Mouse (Mus musculus) lung, embryonic 15.5 days (tissue): ENCODE measurements around the gene Kcnj10. TPM values are rescaled to one million over a fixed set of nuclear protein-coding genes. Genes with fewer than 3 reads are reported as not detected.

Experiments
- ATAC-seq: fragments of 200-750 bp; cut with Nextera tagmentation; 2 replicates; pipeline ENCODE4 v1.8.0; 2017; ENCODE audit warnings: moderate number of reproducible peaks, borderline replicate concordance; ENCODE audit not compliant: low FRiP score, low TSS enrichment; ENCODE audit errors: extremely low read depth
- H3K27ac ChIP-seq: fragments of 300-500 bp; sonication (generic); 2 replicates; pipeline ENCODE4 v1.5.1; 2015; ENCODE audit warnings: moderate library complexity, mild to moderate bottlenecking, inconsistent platforms
- H3K27me3 ChIP-seq: fragments of 300-500 bp; sonication (generic); 2 replicates; pipeline ENCODE4 v1.6.1; 2015; ENCODE audit warnings: inconsistent platforms
- H3K36me3 ChIP-seq: fragments of 300-500 bp; sonication (generic); 2 replicates; pipeline ENCODE4 v1.6.1; 2015; ENCODE audit warnings: inconsistent platforms
- H3K4me1 ChIP-seq: fragments of 300-500 bp; sonication (generic); 2 replicates; pipeline ENCODE4 v1.6.1; 2015; ENCODE audit warnings: inconsistent platforms
- H3K4me2 ChIP-seq: fragments of 300-500 bp; sonication (generic); 2 replicates; pipeline ENCODE4 v1.6.1; 2015; ENCODE audit warnings: inconsistent platforms, mild to moderate bottlenecking, moderate library complexity
- H3K4me3 ChIP-seq: fragments of 300-500 bp; sonication (generic); 2 replicates; pipeline ENCODE4 v1.5.1; 2015; ENCODE audit warnings: mild to moderate bottlenecking, inconsistent platforms
- H3K9ac ChIP-seq: fragments of 300-500 bp; sonication (generic); 2 replicates; pipeline ENCODE4 v1.6.1; 2015; ENCODE audit warnings: inconsistent platforms
- H3K9me3 ChIP-seq: fragments of 300-500 bp; sonication (generic); 2 replicates; pipeline ENCODE4 v1.6.1; 2016; ENCODE audit warnings: inconsistent platforms
- WGBS: fragments of 180-500 bp; shearing (Covaris S2); methylation state at CpG from one replicate; pipeline ENCODE4 v1.1.7; 2015; 5-methylcytosine and 5-hydroxymethylcytosine counted together
- polyA plus RNA-seq: library from polyadenylated mRNA; unstranded; fragments of >200 nt; fragmentation: Nextera tagmentation; extraction: Ambion mirVana; gene quantifications from 2 replicates; pipeline ENCODE4 v1.2.1, GENCODE M21; 2015

Gene Kcnj10
- polyA plus RNA-seq, 1 experiment from 2014 or later = 0.21 TPM

DNA sequence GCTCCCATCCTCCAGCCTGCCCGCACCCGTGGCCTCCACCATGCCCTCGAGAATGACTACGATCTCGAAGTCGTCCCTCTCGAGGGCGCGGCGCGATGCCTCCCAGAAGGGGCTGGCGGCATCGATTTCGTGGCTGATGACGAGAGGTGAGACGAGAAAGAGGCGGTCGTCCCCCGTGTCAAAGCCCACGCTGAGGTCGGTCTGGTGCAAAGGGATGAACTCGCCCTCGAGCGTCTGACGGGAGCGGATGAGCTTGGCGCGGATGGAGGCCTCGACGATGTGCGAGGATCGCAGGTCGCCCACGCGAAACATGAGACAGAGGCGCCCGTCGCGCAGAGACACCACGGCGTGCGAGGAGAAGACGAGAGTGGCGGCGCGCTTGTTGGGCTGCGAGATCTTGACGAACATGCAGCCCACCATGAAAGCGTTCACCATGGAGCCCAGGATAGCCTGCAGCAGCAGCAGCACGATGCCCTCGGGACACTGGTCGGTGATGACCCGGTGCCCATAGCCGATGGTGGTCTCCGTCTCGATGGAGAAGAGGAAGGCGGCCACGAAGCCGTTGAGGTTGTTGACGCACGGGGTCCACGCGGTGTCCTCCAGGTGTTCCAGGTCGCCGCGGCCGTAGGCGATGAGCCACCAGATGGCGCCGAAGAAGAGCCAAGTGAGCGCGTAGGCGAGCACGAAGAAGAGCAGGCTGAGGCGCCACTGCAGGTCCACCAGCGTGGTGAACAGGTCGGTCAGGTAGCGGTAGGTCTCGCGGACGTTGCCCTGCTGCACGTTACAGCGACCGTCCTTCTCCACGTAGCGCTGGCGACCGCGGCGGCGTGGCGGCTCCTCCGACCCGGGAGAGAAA is 15.1 kb upstream of the Kcnj10 start:
- H3K36me3 ChIP-seq = no peaks in the 10 kb centered on the region
- H3K9ac ChIP-seq = no peak overlapping the region
- peaks cover 58% of the 10 kb centered on the region for H3K27me3 ChIP-seq
- H3K4me3 ChIP-seq = peak overlapping the region; percentile 44
- H3K4me2 ChIP-seq = peak overlapping the region; percentile 79
- 17% methylated on average over 94 of the region's 94 CpGs for WGBS
- 0 out of 2 replicates have a peak, but pooled peaks have one; percentile 40 for ATAC-seq
- peaks cover 10% of the 10 kb centered on the region; the same call in 1 of the 2 replicates for H3K4me1 ChIP-seq
- H3K27ac ChIP-seq = no peak overlapping the region
- H3K9me3 ChIP-seq = no peaks in the 10 kb centered on the region

DNA sequence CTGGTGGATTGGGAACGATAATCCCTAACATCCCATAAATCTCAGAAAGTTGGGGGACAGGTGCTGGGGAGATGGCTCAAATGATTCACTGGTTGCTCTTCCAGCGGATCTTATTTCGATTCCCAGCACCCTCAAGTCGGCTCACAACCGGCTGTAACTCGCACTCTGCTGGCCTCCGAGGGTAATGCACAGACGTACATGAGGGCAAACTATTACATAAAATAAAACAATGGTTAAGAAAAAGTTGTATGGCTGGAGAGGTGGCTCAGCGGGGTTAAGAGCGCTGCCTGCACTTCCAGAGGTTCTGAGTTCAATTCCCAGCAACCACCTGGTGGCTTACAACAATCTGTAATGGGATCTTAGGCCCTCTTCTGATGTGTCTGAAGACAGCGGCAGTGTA is 14.3 kb upstream of the Kcnj10 start:
- Histone ChIP-seq H3K27ac (no peak overlapping the region), H3K27me3 (peaks cover 65% of the 10 kb centered on the region), H3K4me3 (peak overlapping the region; percentile 44), H3K4me2 (peak overlapping the region; percentile 79), H3K9ac (no peak overlapping the region), H3K36me3 (no peaks in the 10 kb centered on the region), H3K9me3 (no peaks in the 10 kb centered on the region), H3K4me1 (peaks cover 10% of the 10 kb centered on the region; the same call in 1 of the 2 replicates)
- ATAC-seq = no peak
- WGBS = 52% methylated on average over 11 of the region's 11 CpGs

DNA sequence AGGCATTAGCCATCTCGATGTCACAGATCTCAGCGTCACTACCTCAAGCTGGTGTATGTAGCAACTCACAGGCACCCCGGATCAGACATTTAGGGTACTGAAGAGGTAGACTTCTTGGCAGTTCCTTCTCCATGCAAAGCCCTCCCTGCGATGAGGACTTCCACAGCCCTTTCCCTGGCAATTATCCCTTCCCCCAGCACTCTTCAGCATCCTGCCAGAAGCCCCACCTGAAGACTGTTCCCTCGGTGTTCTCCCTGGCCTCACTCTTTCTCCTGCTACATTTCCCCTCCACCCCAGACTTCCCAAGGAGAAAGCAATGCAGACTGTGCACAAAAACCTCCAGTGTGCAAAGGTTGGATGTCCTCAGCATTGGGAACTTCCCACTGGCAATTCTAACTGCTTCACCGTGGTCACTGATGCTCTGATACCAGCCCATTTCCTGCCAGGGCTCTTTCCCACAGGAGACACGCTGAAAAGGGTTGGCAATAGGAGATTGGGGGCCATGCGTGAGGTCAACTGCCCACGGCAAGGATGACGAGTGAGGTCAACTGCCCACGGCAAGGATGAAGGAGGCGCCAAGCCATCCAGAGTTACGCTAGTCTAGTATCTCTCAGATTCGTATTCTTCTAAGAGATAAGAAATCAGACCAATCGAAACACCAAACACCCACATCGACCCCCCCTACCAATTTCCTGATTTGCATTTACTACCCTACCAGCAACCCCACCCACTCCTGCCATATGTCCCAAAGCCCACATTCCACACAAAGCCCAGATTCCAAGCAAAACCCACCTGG is 13.6 kb upstream of the Kcnj10 start:
- H3K4me1 ChIP-seq = peaks cover 10% of the 10 kb centered on the region; the same call in 1 of the 2 replicates
- 74% methylated on average over 16 of the region's 16 CpGs for WGBS
- H3K36me3 ChIP-seq = no peaks in the 10 kb centered on the region
- H3K9ac ChIP-seq = no peak overlapping the region
- no peak overlapping the region for H3K4me3 ChIP-seq
- H3K27ac ChIP-seq = no peak overlapping the region
- H3K27me3 ChIP-seq = peaks cover 66% of the 10 kb centered on the region
- no peaks in the 10 kb centered on the region for H3K9me3 ChIP-seq
- ATAC-seq = no peak
- no peak overlapping the region for H3K4me2 ChIP-seq

DNA sequence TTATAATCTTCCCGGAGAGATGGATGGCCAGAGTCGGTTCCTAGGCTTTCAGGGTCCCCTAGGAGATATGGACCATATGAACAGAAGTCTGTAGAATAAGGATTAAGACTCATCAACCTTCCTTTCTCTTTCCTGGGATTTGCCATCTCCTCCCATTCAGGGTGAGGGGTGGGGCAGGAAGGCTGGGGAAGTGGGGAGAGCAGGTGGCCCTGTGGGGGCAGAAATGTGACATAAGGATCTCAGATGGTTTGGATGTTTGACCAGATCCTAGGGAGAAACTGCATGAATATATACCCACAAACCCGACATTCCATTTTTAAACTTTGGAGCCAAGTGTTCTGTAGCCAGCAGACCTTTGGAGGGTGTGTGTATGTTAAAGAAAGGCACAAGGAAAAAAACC is 13.0 kb upstream of the Kcnj10 start:
- Histone ChIP-seq H3K4me1 (peaks cover 10% of the 10 kb centered on the region; the same call in 1 of the 2 replicates), H3K36me3 (no peaks in the 10 kb centered on the region), H3K4me3 (no peak overlapping the region), H3K27ac (no peak overlapping the region), H3K4me2 (no peak overlapping the region), H3K27me3 (peaks cover 66% of the 10 kb centered on the region), H3K9me3 (no peaks in the 10 kb centered on the region), H3K9ac (no peak overlapping the region)
- no peak for ATAC-seq
- WGBS = 73% methylated on average over 3 of the region's 3 CpGs

DNA sequence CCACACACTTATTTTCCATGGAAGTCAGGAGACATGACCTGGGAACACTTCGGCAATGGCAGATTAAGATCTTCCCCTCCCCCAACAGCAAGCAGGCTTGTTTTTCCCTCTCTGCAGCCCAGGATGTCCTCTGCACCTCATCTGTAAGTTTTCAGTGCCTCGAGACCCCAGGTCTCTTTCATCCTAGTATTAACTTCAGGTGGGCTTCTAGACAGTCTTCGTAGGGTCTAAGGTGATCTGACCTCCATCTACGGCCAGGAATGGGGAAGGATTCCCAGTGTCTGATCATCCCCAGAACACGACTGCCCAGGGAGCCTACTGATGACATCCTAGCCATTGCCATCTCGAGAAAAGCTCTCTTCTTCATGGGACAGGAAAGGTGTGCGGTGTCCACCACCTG is 12.5 kb upstream of the Kcnj10 start:
- Histone ChIP-seq H3K9ac (no peak overlapping the region), H3K27me3 (peaks cover 66% of the 10 kb centered on the region), H3K9me3 (no peaks in the 10 kb centered on the region), H3K4me1 (peaks cover 10% of the 10 kb centered on the region; the same call in 1 of the 2 replicates), H3K4me2 (no peak overlapping the region), H3K4me3 (no peak overlapping the region), H3K36me3 (no peaks in the 10 kb centered on the region), H3K27ac (no peak overlapping the region)
- ATAC-seq = no peak
- 64% methylated on average over 7 of the region's 7 CpGs for WGBS

DNA sequence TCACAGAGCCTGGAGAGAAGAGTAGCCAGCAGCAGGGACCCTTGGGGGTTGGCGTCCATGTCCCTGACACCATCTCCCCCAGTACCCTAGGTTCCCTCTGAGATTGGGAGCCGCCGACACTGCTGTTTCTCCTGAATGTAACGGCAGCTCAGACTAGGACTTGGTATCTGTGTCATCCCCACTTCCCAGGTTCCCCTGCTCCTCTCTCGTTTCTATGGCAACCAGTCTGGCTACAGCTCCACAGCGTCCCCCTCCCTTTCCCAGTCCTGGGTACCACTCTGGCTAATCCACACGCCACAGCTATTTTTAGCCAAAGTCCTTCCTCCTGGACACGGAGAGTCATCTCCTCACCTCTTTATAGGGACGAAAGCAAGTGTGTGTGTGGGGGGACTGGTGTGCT is 11.9 kb upstream of the Kcnj10 start, which contains the start of gene Kcnj9:
TSS of gene Kcnj9 (minus strand) at position 188 of the 400 bp plus-strand sequence.
- Histone ChIP-seq H3K27ac (no peak within 1 kb of the TSS), H3K4me3 (no peak within 1 kb of the TSS), H3K4me2 (no peak within 1 kb of the TSS), H3K36me3 (no peaks in the 10 kb centered on the region), H3K9ac (no peak within 1 kb of the TSS), H3K27me3 (peaks cover 66% of the 10 kb centered on the region), H3K4me1 (peaks cover 10% of the 10 kb centered on the region; the same call in 1 of the 2 replicates), H3K9me3 (no peaks in the 10 kb centered on the region)
- ATAC-seq = no peak
- WGBS = 22% methylated on average over 9 of the region's 9 CpGs

DNA sequence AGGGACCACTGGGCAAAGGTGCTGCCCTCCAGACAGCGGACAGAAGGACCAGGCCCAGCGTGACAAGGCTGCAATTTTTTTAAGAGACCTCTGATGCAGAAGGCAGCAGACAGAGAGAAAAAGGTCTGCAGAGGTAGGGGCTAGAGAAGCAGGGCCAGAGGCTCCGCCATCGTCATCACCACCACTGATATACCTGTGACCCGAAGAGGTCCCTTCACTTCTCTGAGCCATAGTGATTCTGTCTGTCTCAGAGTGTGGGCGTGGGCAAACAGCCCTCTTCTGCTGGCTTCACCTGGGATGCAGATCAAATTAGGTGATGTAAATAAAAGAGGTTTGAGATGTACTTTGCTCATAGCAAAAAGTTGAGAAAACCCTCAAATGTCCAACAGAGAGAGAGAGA is 11.4 kb upstream of the Kcnj10 start:
- Histone ChIP-seq H3K9me3 (no peaks in the 10 kb centered on the region), H3K9ac (no peak overlapping the region), H3K4me1 (peaks cover 10% of the 10 kb centered on the region; the same call in 1 of the 2 replicates), H3K4me3 (no peak overlapping the region), H3K27me3 (peaks cover 66% of the 10 kb centered on the region), H3K36me3 (no peaks in the 10 kb centered on the region), H3K4me2 (no peak overlapping the region), H3K27ac (no peak overlapping the region)
- WGBS = 66% methylated on average over 6 of the region's 6 CpGs
- no peak for ATAC-seq

DNA sequence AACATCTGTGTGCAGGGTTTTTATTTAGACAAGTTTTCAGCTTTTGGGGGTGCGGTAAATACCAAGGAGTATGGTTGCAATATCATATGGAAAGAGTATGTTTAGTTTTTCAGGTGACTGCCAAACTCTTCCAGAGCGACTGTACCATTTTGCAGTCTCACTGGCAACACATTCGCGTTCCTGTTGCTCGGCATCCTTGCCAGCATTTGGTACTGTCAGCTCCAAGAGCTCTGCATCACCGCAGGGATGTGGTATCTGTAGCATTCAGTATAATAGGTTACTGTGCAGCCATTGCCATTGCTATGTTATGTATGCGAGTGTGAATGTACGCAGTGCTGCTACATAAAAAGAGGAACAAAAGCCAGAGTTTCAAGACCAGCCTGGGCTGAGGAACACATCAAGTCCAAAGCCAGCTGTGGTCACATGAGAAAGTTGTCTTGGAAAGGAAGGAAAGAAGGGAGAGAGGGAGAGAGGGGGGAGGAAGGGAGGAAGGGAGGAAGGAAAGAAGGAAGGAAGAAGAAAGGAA is 9.5 kb upstream of the Kcnj10 start:
- Histone ChIP-seq H3K36me3 (no peaks in the 10 kb centered on the region), H3K9ac (no peak overlapping the region), H3K27me3 (peaks cover 49% of the 10 kb centered on the region), H3K27ac (no peak overlapping the region), H3K9me3 (no peaks in the 10 kb centered on the region), H3K4me3 (no peak overlapping the region), H3K4me2 (no peak overlapping the region), H3K4me1 (peaks cover under 1% of the 10 kb centered on the region; the same call in 1 of the 2 replicates)
- ATAC-seq = no peak
- 73% methylated on average over 8 of the region's 8 CpGs for WGBS

DNA sequence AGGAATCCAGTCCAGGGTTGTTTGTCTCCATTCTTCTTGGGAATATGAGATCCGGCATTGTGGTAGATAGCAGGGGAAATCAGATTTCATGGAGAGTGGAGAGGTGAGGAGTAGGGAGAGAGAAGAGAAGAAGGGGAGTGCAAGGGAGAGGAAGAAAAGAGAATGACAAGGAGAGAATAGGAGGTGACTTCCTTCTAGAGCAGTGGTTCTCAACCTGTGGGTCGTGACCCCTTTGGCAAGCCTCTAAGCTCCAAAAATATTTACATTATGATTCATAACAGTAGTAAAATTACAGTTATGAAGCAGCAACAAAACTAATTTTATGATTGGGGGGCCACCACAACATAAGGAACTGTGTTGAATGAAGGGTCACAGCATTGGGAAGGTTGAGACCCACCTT is 8.1 kb upstream of the Kcnj10 start:
- no peak overlapping the region for H3K9ac ChIP-seq
- no peak overlapping the region for H3K27ac ChIP-seq
- 48% methylated on average over 2 of the region's 2 CpGs for WGBS
- H3K9me3 ChIP-seq = no peaks in the 10 kb centered on the region
- H3K27me3 ChIP-seq = peaks cover 36% of the 10 kb centered on the region
- no peak overlapping the region for H3K4me3 ChIP-seq
- ATAC-seq = no peak
- H3K4me1 ChIP-seq = no peaks in the 10 kb centered on the region
- H3K4me2 ChIP-seq = no peak overlapping the region
- no peaks in the 10 kb centered on the region for H3K36me3 ChIP-seq

DNA sequence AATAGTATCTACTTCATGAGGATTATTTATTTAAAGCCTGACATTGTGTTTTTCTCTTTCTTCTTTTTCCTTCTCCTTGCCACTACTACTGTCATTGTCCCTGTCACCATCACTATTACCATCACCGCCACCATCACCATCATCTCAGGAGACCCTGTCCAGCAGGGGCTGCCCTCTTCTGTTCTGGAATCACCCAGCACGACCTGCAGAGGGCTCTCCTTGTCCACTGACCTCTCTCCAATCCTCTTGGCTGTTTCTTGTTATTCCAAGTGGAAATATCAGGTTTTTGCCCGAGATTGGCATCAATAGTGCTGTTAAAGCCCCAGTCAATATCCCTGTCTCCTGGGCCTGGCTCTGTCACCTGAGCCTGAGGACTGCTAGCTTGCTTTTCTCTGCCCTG is 7.5 kb upstream of the Kcnj10 start:
- ATAC-seq = no peak
- H3K9ac ChIP-seq = no peak overlapping the region
- H3K27ac ChIP-seq = no peak overlapping the region
- no peaks in the 10 kb centered on the region for H3K36me3 ChIP-seq
- 19% methylated on average over 3 of the region's 3 CpGs for WGBS
- no peaks in the 10 kb centered on the region for H3K9me3 ChIP-seq
- peaks cover 33% of the 10 kb centered on the region for H3K27me3 ChIP-seq
- no peaks in the 10 kb centered on the region for H3K4me1 ChIP-seq
- no peak overlapping the region for H3K4me2 ChIP-seq
- no peak overlapping the region for H3K4me3 ChIP-seq

DNA sequence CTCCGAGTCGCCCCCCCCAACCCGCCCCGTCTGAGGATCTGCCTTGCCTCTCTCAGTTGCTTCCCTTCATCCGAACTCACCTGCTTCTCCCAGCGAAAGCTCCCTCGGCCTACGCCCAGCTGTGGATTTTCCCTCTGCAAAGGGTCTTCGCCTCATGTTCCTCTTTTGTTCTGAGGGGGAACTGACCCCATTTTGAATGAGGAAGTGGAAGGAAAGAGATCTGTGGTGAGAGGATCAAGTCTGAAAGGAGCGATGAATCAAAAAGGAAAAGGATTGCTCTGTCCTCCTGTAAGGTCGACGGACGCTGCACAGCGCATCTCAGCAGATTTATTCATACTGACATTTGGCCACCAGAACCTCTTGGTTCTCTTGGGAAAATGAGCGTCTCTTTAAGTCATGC is 5.2 kb upstream of the Kcnj10 start:
- WGBS = 73% methylated on average over 15 of the region's 15 CpGs
- Histone ChIP-seq H3K9me3 (no peaks in the 10 kb centered on the region), H3K27ac (no peak overlapping the region), H3K4me1 (peaks cover 5% of the 10 kb centered on the region), H3K4me3 (no peak overlapping the region), H3K4me2 (no peak overlapping the region), H3K27me3 (peaks cover 29% of the 10 kb centered on the region; the same call in 1 of the 2 replicates), H3K9ac (no peak overlapping the region), H3K36me3 (no peaks in the 10 kb centered on the region)
- ATAC-seq = no peak
